Mouse (Mus musculus): ENCODE measurements at regions not wholly inside any gene's neighbourhood (a gene's known extent, or its start where the extent isn't known, plus 50 kb on each side); places are given as distances from the start of the nearest gene placed in this dataset.

DNA sequence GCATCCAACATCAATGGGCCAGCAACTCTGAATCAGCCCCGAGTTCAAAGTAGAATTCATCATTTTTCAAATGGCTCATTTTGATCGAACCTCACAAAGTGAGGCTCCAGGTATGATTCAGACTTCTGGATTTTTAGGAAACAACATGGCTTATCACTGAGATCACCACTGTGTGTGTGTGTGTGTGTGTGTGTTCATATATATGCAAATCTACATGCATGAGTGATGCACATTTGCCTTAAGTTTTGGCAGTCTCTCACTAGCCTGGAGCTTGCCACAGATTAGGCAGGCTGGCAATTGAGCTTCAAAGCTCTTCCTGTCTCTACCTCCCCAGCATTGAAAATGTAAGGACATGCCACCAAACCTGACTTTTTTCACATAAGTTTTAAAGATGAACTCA, 195.1 kb upstream of the Mindy3 start:
- no peak for DNase-seq (ENCODE audit: low read depth)

DNA sequence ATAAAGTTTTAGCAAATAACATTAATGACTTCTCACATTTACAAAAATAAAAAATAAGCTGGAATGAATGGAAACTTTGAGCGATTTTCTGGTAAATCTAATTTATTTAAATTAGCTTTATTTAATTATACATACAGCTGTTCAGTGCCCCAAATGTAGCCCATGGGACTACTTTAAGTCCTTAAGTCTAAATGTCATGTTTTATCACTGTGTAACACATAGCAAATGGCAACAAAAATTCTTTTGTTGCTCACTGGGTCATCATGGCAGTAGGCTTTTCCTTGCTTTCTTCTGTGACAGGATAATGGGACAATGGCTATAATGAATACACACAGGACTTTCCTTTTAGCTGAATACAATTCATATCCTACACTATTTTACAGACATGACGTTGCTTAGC, 194.6 kb upstream of the Mindy3 start:
- DNase-seq (ENCODE audit: low read depth): no peak

DNA sequence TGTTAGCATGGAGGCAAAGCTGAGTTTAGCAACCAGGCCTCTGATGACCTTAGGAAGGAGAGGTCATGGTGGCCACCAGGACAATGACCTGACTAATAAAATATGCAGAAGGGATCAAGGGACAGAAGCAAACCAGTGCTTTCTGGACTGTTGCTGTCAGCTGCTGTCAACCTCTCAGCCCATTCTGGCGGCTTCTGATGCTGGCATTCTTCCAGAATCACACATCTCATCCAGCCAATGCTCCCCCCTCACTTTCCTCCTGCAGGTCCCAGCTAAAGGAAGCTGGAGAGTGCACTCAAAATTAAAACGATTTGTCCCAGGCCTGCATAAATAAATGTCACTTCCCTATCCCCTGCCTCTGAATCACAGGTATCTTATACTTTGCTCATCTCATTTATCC, 163.3 kb upstream of the Mindy3 start:
- DNase-seq (ENCODE audit: low read depth): no peak

DNA sequence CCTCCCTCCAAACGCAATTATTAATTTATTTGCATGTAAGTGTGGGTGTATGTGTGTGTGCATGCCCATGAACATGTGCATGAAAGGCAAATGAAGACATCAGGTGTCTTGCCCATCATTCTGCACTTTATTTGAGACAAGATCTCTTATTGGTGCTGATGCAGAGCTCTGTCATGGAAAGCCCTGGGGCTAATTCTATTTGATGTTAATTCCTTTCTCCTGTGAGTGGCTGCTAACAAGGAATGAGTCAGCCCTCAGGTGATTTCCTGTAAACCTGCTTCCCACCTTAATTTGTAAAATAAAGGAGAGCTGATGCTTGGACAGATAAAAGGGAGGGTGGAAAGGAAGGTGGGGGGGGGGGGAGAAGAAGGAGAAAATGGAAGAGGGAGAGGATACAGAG, 138.5 kb upstream of the Mindy3 start:
- no peak for DNase-seq (ENCODE audit: low read depth)

DNA sequence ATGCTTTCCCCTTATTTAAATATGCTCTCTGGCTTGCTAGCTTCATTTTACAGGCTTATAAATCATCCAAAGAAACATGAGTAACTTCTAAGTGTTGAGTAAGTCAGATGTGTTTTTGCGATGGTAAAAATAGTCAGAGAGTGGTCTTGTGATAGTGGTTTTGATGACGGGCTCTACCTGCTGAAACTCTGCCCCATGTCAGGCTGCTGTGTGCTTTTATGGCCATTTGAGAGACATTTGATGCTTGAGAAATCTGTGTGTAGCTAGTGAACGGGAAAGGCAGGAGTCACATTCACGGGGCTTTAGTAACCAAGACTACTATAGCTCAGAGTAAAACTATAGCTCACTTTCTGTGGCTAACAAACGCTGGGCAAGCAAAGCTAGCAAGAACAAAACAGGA, 103.1 kb upstream of the Mindy3 start:
- DNase-seq (ENCODE audit: low read depth): no peak

DNA sequence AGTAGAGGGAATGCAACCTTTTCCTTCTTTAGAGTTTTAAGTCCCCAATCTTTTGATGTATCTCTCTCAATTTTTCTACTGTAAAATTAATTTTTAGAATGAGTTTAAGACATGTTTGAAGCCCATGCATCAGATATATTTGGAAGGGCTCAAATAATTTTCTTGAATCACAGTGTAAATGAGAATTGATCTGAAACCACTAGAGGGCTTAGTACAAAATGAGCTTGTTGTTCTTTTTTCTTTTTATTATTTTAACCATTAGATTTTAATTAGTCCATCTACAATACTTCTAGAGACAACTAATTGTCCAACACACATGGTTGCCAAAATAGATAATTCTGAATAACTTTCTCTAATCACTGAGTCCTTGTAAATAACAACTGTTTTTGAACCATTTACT, 102.5 kb upstream of the Mindy3 start:
- DNase-seq (ENCODE audit: low read depth): no peak

DNA sequence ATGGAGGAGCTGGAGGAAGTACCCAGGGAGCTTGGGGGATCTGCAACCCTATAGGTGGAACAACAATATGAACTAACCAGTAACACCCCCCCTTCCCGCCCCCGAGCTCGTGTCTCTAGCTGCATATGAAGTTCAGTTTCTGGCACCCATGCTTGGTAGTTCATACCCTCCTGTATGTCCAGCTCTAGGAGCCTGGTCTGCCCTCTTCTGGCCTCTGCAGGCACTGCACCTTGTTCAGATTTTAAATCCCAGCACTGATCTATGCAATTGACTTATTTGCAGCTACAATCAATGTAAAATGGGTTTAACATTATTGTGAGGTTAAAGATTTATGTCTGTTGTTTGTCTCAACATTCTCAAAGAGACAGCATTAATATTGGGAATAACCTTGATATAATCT, 73.1 kb upstream of the Mindy3 start:
- peak; percentile 51 for DNase-seq (ENCODE audit: low read depth)

DNA sequence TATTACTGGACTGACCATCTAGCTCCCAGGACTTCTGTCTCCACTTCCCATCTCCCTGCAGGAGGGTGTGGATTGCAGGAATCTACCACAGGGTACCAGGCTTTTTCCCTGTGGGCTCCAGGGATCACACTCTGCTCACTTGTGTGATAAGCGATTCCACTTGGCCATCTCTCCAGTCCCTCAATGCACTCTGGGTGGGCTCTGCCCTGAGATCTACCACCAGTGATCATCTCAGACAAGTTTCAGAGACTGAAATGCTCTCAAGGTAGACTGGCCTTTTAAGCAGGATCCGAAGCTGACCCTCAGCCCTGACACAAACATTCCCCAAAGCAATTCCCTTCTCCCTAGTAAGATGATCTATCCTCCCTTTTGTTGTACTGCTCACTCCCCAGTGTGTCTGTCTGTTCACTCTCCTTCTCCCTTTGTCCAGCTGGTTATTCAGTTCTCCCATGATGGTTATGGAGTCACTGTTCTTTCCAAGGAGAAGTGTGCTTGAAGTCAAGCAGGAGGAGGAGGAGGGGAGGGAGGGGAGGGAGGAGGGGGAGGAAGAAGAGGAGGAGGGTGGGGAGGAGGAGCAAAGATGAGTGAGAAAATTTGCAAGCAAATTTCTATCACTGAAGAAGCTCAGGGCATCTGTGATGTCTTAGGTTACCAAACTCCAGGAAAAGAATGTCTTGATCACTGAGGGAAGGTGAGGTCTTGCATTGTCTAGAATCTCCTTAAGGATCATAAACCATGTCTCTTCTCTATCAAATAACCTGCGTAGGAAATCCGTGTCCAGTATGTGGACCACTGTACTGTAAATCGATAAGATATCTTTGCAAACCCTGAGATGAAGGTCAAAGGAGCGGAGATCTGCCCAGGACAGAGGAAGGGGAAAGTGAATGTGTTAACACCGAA, 50.4 kb upstream of the Mindy3 start:
- DNase-seq (ENCODE audit: low read depth): no peak
